ENCODE assay signal across 8 mouse cellular contexts in genomic region chr1:156559641-156560020, GRCm38 (mm10). TPM values are rescaled to one million over a fixed set of nuclear protein-coding genes. Genes with fewer than 3 reads are reported as not detected.
DNase-seq lines count a peak whose midpoint lies in the region; ATAC-seq and TF ChIP-seq lines count a peak whose summit lies in the region.

No protein-coding gene starts in this region.

- DNase-seq in kidney, adult 2 months, result no peak
- DNase-seq in kidney, postnatal 25 days, result no peak
- no peak for DNase-seq in gastrocnemius, adult 18-20 months (ENCODE audit: low spot score)
- DNase-seq in kidney, adult 8-10 months, result no peak

- TF ChIP-seq POLR2A in kidney, adult 2 months (IDR thresholded peaks at IDR 0.05; ENCODE audit: low read depth, low read length), result no peak
- TF ChIP-seq POLR2A in ES-Bruce4 (IDR thresholded peaks at IDR 0.05; ENCODE audit: insufficient read depth, low read length), result no peak
- TF ChIP-seq POLR2A in embryonic fibroblast, embryonic 13.5 days (IDR thresholded peaks at IDR 0.05; ENCODE audit: low read depth, low read length), result no peak

- TF ChIP-seq CTCF in kidney, adult 2 months (conservative IDR thresholded peaks at IDR 0.05; ENCODE audit: insufficient read depth, insufficient read length, low read depth, low read length), result no peak
- TF ChIP-seq CTCF in ES-Bruce4 (IDR thresholded peaks at IDR 0.05; ENCODE audit: low read depth, low read length), result no peak
- TF ChIP-seq CTCF in embryonic fibroblast, embryonic 13.5 days (IDR thresholded peaks at IDR 0.05; ENCODE audit: borderline replicate concordance, insufficient read depth, low read length), result no peak

- H3K4me1 ChIP-seq in kidney, adult 2 months (ENCODE audit: control insufficient read depth, insufficient read depth, low read length), result peaks cover 8% of the 10 kb centered on the region; the same call in 1 of the 2 replicates
- H3K4me1 ChIP-seq in ES-Bruce4 (ENCODE audit: control insufficient read depth, insufficient read depth, low read length), result no peaks in the 10 kb centered on the region
- peaks cover 5% of the 10 kb centered on the region for H3K4me1 ChIP-seq in embryonic fibroblast, embryonic 13.5 days (ENCODE audit: control insufficient read depth, insufficient read depth, low read length)
- H3K4me1 ChIP-seq in limb, embryonic 15.5 days, result peaks cover 15% of the 10 kb centered on the region
- H3K4me1 ChIP-seq in stomach, embryonic 14.5 days (ENCODE audit: control insufficient read depth, insufficient read depth, low read length), result peaks cover 5% of the 10 kb centered on the region; the same call in 1 of the 2 replicates

- peak overlapping the region; percentile 75 for H3K4me2 ChIP-seq in limb, embryonic 15.5 days
- H3K4me2 ChIP-seq in stomach, embryonic 14.5 days (replicated peaks; ENCODE audit: low read depth, low read length), result peak overlapping the region; percentile 53

- no peaks in the 10 kb centered on the region for H3K36me3 ChIP-seq in kidney, adult 2 months (ENCODE audit: control insufficient read depth, insufficient read depth, low read length)
- H3K36me3 ChIP-seq in ES-Bruce4 (ENCODE audit: control insufficient read depth, insufficient read depth, low read length, poor library complexity, severe bottlenecking), result no peaks in the 10 kb centered on the region
- no peaks in the 10 kb centered on the region for H3K36me3 ChIP-seq in limb, embryonic 15.5 days
- no peaks in the 10 kb centered on the region for H3K36me3 ChIP-seq in stomach, embryonic 14.5 days (ENCODE audit: control insufficient read depth, insufficient read depth, low read length)

- TF ChIP-seq EP300 in ES-Bruce4 (IDR thresholded peaks at IDR 0.05; ENCODE audit: insufficient read depth, low read depth, low read length), result no peak

- H3K9me3 ChIP-seq in ES-Bruce4 (replicated peaks; ENCODE audit: control insufficient read depth, insufficient read depth, low read length, poor library complexity, severe bottlenecking), result no peaks in the 10 kb centered on the region
- H3K9me3 ChIP-seq in limb, embryonic 15.5 days, result no peaks in the 10 kb centered on the region
- no peaks in the 10 kb centered on the region for H3K9me3 ChIP-seq in stomach, embryonic 14.5 days (ENCODE audit: control insufficient read depth, low read depth, low read length)

- no peak for ATAC-seq in limb, embryonic 15.5 days (ENCODE audit: insufficient number of reproducible peaks, low FRiP score, low TSS enrichment, low read depth)
- ATAC-seq in stomach, embryonic 14.5 days (ENCODE audit: insufficient number of reproducible peaks, insufficient read depth, low FRiP score, low read depth), result no peak

- H3K27me3 ChIP-seq in kidney, adult 2 months (replicated peaks; ENCODE audit: control insufficient read depth, insufficient read depth, low read length), result no peaks in the 10 kb centered on the region
- no peaks in the 10 kb centered on the region for H3K27me3 ChIP-seq in ES-Bruce4 (ENCODE audit: control insufficient read depth, insufficient read depth, low read length, poor library complexity, severe bottlenecking)
- no peaks in the 10 kb centered on the region for H3K27me3 ChIP-seq in limb, embryonic 15.5 days
- H3K27me3 ChIP-seq in stomach, embryonic 14.5 days (ENCODE audit: control insufficient read depth, insufficient read depth, low read length), result no peaks in the 10 kb centered on the region

- 13% methylated on average over 8 of the region's 8 CpGs for WGBS in kidney, adult 2 months
- 9% methylated on average over 8 of the region's 8 CpGs for WGBS in limb, embryonic 15.5 days
- whole genome bisulfite sequencing in stomach, embryonic 14.5 days, result 6% methylated on average over 8 of the region's 8 CpGs

- peak overlapping the region; percentile 98 for H3K9ac ChIP-seq in ES-Bruce4 (ENCODE audit: low read depth, poor library complexity, severe bottlenecking)
- peak overlapping the region; percentile 80 for H3K9ac ChIP-seq in limb, embryonic 15.5 days
- peak overlapping the region; percentile 96 for H3K9ac ChIP-seq in stomach, embryonic 14.5 days (replicated peaks; ENCODE audit: low read depth, low read length)

- peak overlapping the region; percentile 76 for H3K4me3 ChIP-seq in kidney, adult 2 months (ENCODE audit: insufficient read depth, low read depth, low read length)
- H3K4me3 ChIP-seq in ES-Bruce4 (ENCODE audit: low read depth, low read length), result peak overlapping the region; percentile 95
- peak overlapping the region; percentile 99 for H3K4me3 ChIP-seq in embryonic fibroblast, embryonic 13.5 days (ENCODE audit: insufficient read depth, low read length)
- H3K4me3 ChIP-seq in limb, embryonic 15.5 days, result peak overlapping the region; percentile 74
- peak overlapping the region; percentile 97 for H3K4me3 ChIP-seq in stomach, embryonic 14.5 days (ENCODE audit: low read depth, low read length)

- no peak overlapping the region for H3K27ac ChIP-seq in kidney, adult 2 months (ENCODE audit: insufficient read depth, low read depth, low read length)
- no peak overlapping the region for H3K27ac ChIP-seq in ES-Bruce4 (ENCODE audit: insufficient read depth, low read length)
- H3K27ac ChIP-seq in embryonic fibroblast, embryonic 13.5 days (ENCODE audit: insufficient read depth, low read length), result peak overlapping the region; percentile 6; the same call in 1 of the 2 replicates
- H3K27ac ChIP-seq in limb, embryonic 15.5 days, result peak overlapping the region; percentile 95
- no peak overlapping the region; the same call in 1 of the 2 replicates for H3K27ac ChIP-seq in stomach, embryonic 14.5 days (ENCODE audit: low read length)

RNA-seq across cellular contexts. Expression of gene Abl2, which starts 1.0 kb away (rescaled TPM):
- polyA plus RNA-seq in kidney, adult 2 months (2012; rRNA removed), result 6.3 and 7.5 TPM in 2 replicates
- polyA plus RNA-seq in ES-Bruce4 (2011; ENCODE audit: insufficient read depth, insufficient read length, low read depth, missing spikeins), result 49.7 and 53.0 TPM in 2 replicates
- 22.4 and 28.6 TPM in 2 replicates for polyA plus RNA-seq in embryonic fibroblast, embryonic 13.5 days (2011; ENCODE audit: insufficient read length, low read depth, missing spikeins)
- polyA plus RNA-seq in limb, embryonic 15.5 days (2015; fragmentation: Nextera tagmentation; extraction: Ambion mirVana), result 3.6 and 3.9 TPM in 2 replicates
- polyA plus RNA-seq in stomach, embryonic 14.5 days (2014; fragmentation: Nextera tagmentation; extraction: Ambion mirVana), result 6.8 and 6.9 TPM in 2 replicates
- total RNA-seq in gastrocnemius, adult 18-20 months (2021), result 10 to 100 TPM; 21.3 to 23.1 TPM

RNA-seq across cellular contexts. Expression of gene Gm10031, which starts 35.8 kb away (rescaled TPM):
- polyA plus RNA-seq in kidney, adult 2 months (2012; rRNA removed), result 9.2 and 13.2 TPM in 2 replicates
- 29.0 and 29.7 TPM in 2 replicates for polyA plus RNA-seq in ES-Bruce4 (2011; ENCODE audit: insufficient read depth, insufficient read length, low read depth, missing spikeins)
- 27.4 and 30.8 TPM in 2 replicates for polyA plus RNA-seq in embryonic fibroblast, embryonic 13.5 days (2011; ENCODE audit: insufficient read length, low read depth, missing spikeins)
- polyA plus RNA-seq in limb, embryonic 15.5 days (2015; fragmentation: Nextera tagmentation; extraction: Ambion mirVana), result 0.12 and 0.44 TPM in 2 replicates
- polyA plus RNA-seq in stomach, embryonic 14.5 days (2014; fragmentation: Nextera tagmentation; extraction: Ambion mirVana), result 0.68 TPM in 1 of 2 replicates, not detected in the other
- 10 to 100 TPM; 45.0 to 45.1 TPM for total RNA-seq in gastrocnemius, adult 18-20 months (2021)

Comparison
In these comparisons a context has a peak if more than half of its experiments do, and no peak if none do; other contexts are left out.
1. H3K27ac ChIP-seq: peak in embryonic fibroblast, embryonic 13.5 days (single experiment) and limb, embryonic 15.5 days (single experiment); none in kidney, adult 2 months (single experiment), ES-Bruce4 (single experiment) and stomach, embryonic 14.5 days (single experiment).
2. Peak in every context shown above with its lines, with median percentiles within 50 percentile points of each other: H3K4me3 ChIP-seq and H3K9ac ChIP-seq.